Mouse (Mus musculus): ENCODE results near the gene Foxo1. TPM values are rescaled to one million over a fixed set of nuclear protein-coding genes. Genes with fewer than 3 reads are reported as not detected.

Gene Foxo1
- polyA plus RNA-seq, 1 experiment from 2014 or later = 4.8 TPM

DNA sequence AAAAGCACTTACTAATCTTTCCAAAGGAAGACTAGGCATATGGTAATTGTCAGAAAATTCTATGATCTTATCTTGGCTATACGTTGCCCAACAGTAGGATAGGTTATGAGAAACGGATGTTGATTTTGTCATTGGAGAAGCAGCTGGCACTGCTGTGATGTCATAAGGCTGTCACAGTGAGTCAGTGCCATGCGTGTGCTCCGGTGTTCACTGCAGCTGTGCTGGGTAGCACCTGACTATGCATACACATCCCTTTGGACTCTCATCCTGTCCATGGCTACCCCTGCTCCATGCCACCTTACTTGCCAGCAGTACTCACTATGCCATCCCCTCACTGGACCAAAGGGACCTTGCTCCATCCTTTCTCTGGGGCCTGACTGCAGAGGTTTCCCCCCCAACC lies 30.5 kb downstream of the Foxo1 start:
- H3K9me3 ChIP-seq = no peaks in the 10 kb centered on the region
- H3K4me1 ChIP-seq = peaks cover 33% of the 10 kb centered on the region
- no peaks in the 10 kb centered on the region for H3K36me3 ChIP-seq
- H3K4me3 ChIP-seq = no peak overlapping the region
- no peak for DNase-seq (ENCODE audit: low spot score)
- 65% methylated on average over 4 of the region's 4 CpGs for WGBS
- H3K27me3 ChIP-seq (ENCODE audit: insufficient read depth, poor library complexity, severe bottlenecking) = no peaks in the 10 kb centered on the region
- no peak overlapping the region for H3K27ac ChIP-seq

- WGBS = 34% methylated on average over 2 of the region's 2 CpGs
Measured at GRCm38 (mm10) chr3:52299376-52299775, 31.2 kb downstream of the Foxo1 start.

GRCm38 (mm10) chr3:52300517-52300916 lies 32.4 kb downstream of the Foxo1 start:
- Histone ChIP-seq H3K27ac (0 out of 2 replicates have a peak overlapping the region, but pooled peaks have one; percentile 1), H3K4me1 (peaks cover 33% of the 10 kb centered on the region), H3K27me3 (ENCODE audit: insufficient read depth, poor library complexity, severe bottlenecking) (no peaks in the 10 kb centered on the region), H3K4me3 (no peak overlapping the region), H3K36me3 (no peaks in the 10 kb centered on the region), H3K9me3 (no peaks in the 10 kb centered on the region)
- DNase-seq (ENCODE audit: low spot score) = no peak
- 76% methylated on average over 6 of the region's 6 CpGs for WGBS

More at GRCm38 (mm10) chr3:52299376-52299775, 31.2 kb downstream of the Foxo1 start:
- H3K27me3 ChIP-seq (ENCODE audit: insufficient read depth, poor library complexity, severe bottlenecking) = no peaks in the 10 kb centered on the region
- no peak for DNase-seq (ENCODE audit: low spot score)
- no peaks in the 10 kb centered on the region for H3K36me3 ChIP-seq
- H3K27ac ChIP-seq = peak overlapping the region; percentile 53
- H3K4me3 ChIP-seq = no peak overlapping the region
- H3K9me3 ChIP-seq = no peaks in the 10 kb centered on the region
- H3K4me1 ChIP-seq = peaks cover 33% of the 10 kb centered on the region

DNA sequence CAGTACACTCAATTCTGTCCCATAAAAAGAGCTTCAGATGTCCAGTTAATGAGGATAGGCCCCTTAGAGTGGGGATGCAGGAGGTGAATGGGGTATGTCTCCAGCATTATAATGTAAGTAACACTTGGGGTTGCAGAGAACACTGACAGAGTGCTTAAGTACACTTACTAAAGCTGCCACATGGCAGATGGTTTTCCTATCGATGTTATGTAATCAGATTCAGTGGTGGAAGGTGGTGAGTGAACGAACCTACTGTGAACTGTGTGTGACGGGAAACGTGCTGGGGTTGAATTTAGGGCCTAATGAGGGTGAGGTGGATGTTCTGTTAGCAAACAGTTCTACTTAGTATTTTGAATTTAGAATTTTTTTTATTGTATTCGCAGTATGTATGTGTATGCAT lies 35.2 kb downstream of the Foxo1 start:
- H3K4me1 ChIP-seq = peaks cover 42% of the 10 kb centered on the region
- no peak overlapping the region for H3K27ac ChIP-seq
- H3K4me3 ChIP-seq = no peak overlapping the region
- no peak for DNase-seq (ENCODE audit: low spot score)
- H3K36me3 ChIP-seq = no peaks in the 10 kb centered on the region
- no peaks in the 10 kb centered on the region for H3K27me3 ChIP-seq (ENCODE audit: insufficient read depth, poor library complexity, severe bottlenecking)
- 76% methylated on average over 5 of the region's 5 CpGs for WGBS
- no peaks in the 10 kb centered on the region for H3K9me3 ChIP-seq

DNA sequence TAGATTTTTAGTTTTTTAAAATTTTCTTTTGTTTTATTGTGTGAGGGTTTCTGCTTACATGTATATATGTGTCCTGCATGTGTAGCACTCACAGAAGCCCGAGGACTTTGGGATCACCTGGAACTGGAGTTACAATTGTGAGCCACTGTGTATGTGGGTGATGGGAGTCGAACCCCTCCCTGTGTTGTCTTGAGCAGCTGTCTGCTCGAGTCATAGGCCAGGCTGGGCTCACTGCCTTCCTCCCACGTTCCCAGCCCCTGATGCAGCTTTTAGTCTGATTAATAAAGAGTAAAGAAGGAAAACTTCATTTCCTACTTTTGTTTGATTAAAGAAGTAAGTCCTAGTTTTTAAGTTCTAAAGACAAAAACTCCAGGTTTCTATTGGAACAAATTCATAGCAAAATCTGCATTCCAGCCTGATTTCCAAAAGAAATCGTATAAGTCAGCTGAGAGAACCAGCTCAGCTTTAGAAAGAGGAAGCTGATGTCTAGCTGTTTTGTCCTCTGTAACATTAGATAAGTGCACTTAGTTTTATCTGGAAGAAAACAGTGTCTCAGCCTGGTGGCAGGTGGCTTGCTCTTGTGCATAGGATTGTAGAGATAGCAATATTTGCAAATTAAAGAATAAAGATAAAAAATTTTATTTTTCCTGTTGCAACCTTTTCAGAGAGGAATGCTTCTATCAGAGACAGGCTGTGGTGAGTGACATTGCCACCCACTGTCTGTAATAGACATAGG lies 40.6 kb downstream of the Foxo1 start:
- H3K27ac ChIP-seq = no peak overlapping the region
- H3K9me3 ChIP-seq = no peaks in the 10 kb centered on the region
- H3K4me1 ChIP-seq = peaks cover 22% of the 10 kb centered on the region; the same call in 1 of the 2 replicates
- 33% methylated on average over 5 of the region's 5 CpGs for WGBS
- no peak overlapping the region for H3K4me3 ChIP-seq
- H3K36me3 ChIP-seq = no peaks in the 10 kb centered on the region
- H3K27me3 ChIP-seq (ENCODE audit: insufficient read depth, poor library complexity, severe bottlenecking) = no peaks in the 10 kb centered on the region
- no peak for DNase-seq (ENCODE audit: low spot score)

DNA sequence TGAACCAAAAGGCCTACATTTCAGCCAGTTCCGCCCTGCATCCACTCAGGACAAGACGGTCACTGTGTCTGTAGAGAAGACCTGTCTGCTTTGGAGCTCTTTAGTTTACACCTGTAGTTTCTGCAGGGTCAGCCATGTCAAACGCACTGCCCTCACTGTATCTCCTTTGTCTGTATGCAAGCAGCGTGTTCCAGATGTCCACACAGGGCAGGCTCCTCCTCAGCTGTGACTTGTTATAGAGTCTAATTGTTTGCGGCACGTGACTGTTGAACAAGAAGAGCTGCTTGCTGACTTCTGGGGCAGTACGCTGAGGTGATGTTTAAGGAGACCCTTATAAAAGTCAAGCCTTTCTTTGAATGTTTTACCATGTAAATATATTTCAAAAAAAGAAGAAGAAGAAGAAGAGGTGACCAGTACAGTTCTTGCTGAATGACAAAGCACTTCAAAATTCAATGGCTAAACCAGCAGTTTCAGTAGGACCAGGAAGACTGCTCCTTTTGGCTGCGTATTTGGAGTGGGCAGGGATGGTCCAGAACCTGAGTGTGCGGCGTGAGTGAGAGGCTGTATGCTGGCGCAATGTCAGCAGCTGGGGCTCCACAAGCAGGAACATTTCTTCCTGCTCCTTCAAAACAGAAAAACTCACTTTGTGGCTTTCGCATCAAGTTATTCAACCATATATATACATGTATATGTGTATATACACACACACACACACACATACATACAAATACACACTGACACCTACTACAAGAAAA lies 52.6 kb downstream of the Foxo1 start:
- Histone ChIP-seq H3K9me3 (no peaks in the 10 kb centered on the region), H3K27ac (no peak overlapping the region), H3K36me3 (no peaks in the 10 kb centered on the region), H3K27me3 (ENCODE audit: insufficient read depth, poor library complexity, severe bottlenecking) (no peaks in the 10 kb centered on the region), H3K4me3 (no peak overlapping the region), H3K4me1 (peaks cover 29% of the 10 kb centered on the region; the same call in 1 of the 2 replicates)
- WGBS = 89% methylated on average over 12 of the region's 12 CpGs
- DNase-seq (ENCODE audit: low spot score) = no peak

- no peaks in the 10 kb centered on the region for H3K27me3 ChIP-seq (ENCODE audit: insufficient read depth, poor library complexity, severe bottlenecking)
- no peak for DNase-seq (ENCODE audit: low spot score)
- peaks cover 30% of the 10 kb centered on the region for H3K4me1 ChIP-seq
- WGBS = 31% methylated on average over 9 of the region's 9 CpGs
- H3K4me3 ChIP-seq = no peak overlapping the region
- no peaks in the 10 kb centered on the region for H3K36me3 ChIP-seq
- H3K27ac ChIP-seq = no peak overlapping the region
- no peaks in the 10 kb centered on the region for H3K9me3 ChIP-seq
Measured at GRCm38 (mm10) chr3:52322401-52323385, 54.6 kb downstream of the Foxo1 start.

DNA sequence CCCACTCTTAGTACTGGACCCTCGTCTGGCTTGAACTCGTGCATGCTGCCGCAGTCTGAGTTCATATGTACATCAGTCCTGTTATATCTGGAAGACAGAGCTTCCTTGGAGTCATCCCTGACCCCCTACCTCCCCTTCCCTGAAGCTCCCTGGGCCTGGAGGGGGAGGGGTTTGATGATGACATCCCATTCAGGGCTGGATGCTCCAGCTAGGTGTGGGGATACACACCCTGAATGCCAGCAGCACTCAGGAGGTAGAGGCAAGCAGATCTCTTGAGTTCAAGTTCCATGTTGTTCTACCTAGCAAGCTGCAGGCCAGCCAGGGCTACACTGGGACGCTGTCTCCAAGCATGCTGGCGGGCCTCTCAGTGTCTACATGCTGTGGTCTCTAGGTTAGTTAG lies 56.9 kb downstream of the Foxo1 start:
- 93% methylated on average over 5 of the region's 5 CpGs for WGBS
- H3K9me3 ChIP-seq = no peaks in the 10 kb centered on the region
- no peak for DNase-seq (ENCODE audit: low spot score)
- H3K27me3 ChIP-seq (ENCODE audit: insufficient read depth, poor library complexity, severe bottlenecking) = no peaks in the 10 kb centered on the region
- no peak overlapping the region for H3K27ac ChIP-seq
- no peak overlapping the region for H3K4me3 ChIP-seq
- peaks cover 29% of the 10 kb centered on the region for H3K4me1 ChIP-seq
- H3K36me3 ChIP-seq = no peaks in the 10 kb centered on the region

DNA sequence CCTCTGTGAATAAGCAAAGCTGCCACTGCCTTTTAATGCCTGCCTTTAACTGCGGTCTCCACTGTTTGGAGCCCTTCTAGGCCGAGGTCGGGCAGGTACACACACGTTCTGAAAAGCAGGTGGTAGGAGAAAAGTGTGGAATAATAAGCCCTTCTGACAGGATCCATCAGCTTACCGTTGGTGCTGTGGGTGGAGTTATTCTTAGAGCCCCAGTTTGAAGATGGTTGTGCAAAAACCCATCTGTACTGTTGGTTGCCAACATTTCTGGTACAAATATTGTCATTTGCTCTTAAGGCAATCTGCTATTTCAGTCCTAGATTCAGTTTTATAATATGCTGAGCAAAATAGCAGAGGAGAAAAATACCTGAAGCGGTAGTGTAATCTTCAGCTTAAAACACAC lies 58.6 kb downstream of the Foxo1 start:
- no peaks in the 10 kb centered on the region for H3K9me3 ChIP-seq
- H3K27me3 ChIP-seq (ENCODE audit: insufficient read depth, poor library complexity, severe bottlenecking) = no peaks in the 10 kb centered on the region
- no peak overlapping the region for H3K4me3 ChIP-seq
- no peak for DNase-seq (ENCODE audit: low spot score)
- H3K27ac ChIP-seq = no peak overlapping the region
- peaks cover 24% of the 10 kb centered on the region for H3K4me1 ChIP-seq
- no peaks in the 10 kb centered on the region for H3K36me3 ChIP-seq
- 91% methylated on average over 6 of the region's 6 CpGs for WGBS

GRCm38 (mm10) chr3:52327146-52327545 lies 59.0 kb downstream of the Foxo1 start:
- H3K4me3 ChIP-seq = no peak overlapping the region
- peaks cover 19% of the 10 kb centered on the region for H3K4me1 ChIP-seq
- no peaks in the 10 kb centered on the region for H3K9me3 ChIP-seq
- H3K27me3 ChIP-seq (ENCODE audit: insufficient read depth, poor library complexity, severe bottlenecking) = no peaks in the 10 kb centered on the region
- DNase-seq (ENCODE audit: low spot score) = no peak
- no peaks in the 10 kb centered on the region for H3K36me3 ChIP-seq
- no peak overlapping the region for H3K27ac ChIP-seq
- 82% methylated on average over 13 of the region's 13 CpGs for WGBS

GRCm38 (mm10) chr3:52331709-52332108 lies 63.6 kb downstream of the Foxo1 start:
- Histone ChIP-seq H3K4me1 (peaks cover 11% of the 10 kb centered on the region), H3K4me3 (no peak overlapping the region), H3K9me3 (no peaks in the 10 kb centered on the region), H3K27ac (no peak overlapping the region), H3K27me3 (ENCODE audit: insufficient read depth, poor library complexity, severe bottlenecking) (no peaks in the 10 kb centered on the region), H3K36me3 (no peaks in the 10 kb centered on the region)
- 89% methylated on average over 1 of the region's 1 CpGs for WGBS
- no peak for DNase-seq (ENCODE audit: low spot score)

- Histone ChIP-seq H3K4me3 (no peak overlapping the region), H3K4me1 (peaks cover 25% of the 10 kb centered on the region), H3K27ac (no peak overlapping the region), H3K9me3 (no peaks in the 10 kb centered on the region), H3K36me3 (no peaks in the 10 kb centered on the region), H3K27me3 (ENCODE audit: insufficient read depth, poor library complexity, severe bottlenecking) (no peaks in the 10 kb centered on the region)
- DNase-seq (ENCODE audit: low spot score) = no peak
- 66% methylated on average over 4 of the region's 4 CpGs for WGBS
Measured at GRCm38 (mm10) chr3:52338761-52339160, 70.6 kb downstream of the Foxo1 start.
